Mouse (Mus musculus) adrenal gland, adult (tissue): ENCODE data around the gene Dmxl2.

Source experiments
- DNase-seq, 2 experiments: peaks; one replicate each; pipeline ENCODE4 v3.0.0; 2022 to 2023; ENCODE audit warnings: low spot score in 1 of 2; ENCODE audit not compliant: inconsistent age in 2 of 2

Dmxl2 gene

GRCm38 (mm10) chr9:54335582-54335981 is 165.8 kb downstream of the Dmxl2 start:
- no peak for DNase-seq

- no peak for DNase-seq
Measured at GRCm38 (mm10) chr9:54329201-54329600, 172.2 kb downstream of the Dmxl2 start.

- DNase-seq: peak in 1 of 2 experiments; percentile 71
Measured at GRCm38 (mm10) chr9:54323456-54323855, 178.0 kb downstream of the Dmxl2 start.

- DNase-seq: no peak
Measured at GRCm38 (mm10) chr9:54316363-54316762, 185.1 kb downstream of the Dmxl2 start.
